Mouse (Mus musculus) midbrain, embryonic 14.5 days (tissue): ENCODE measurements around the gene Ndel1. TPM values are rescaled to one million over a fixed set of nuclear protein-coding genes. Genes with fewer than 3 reads are reported as not detected.
A peak's percentile ranks its signal among the peaks of the same experiment; 100 is the strongest.

Experiments used
- ATAC-seq: fragments of 200-750 bp; cut with Nextera tagmentation; 2 replicates; pipeline ENCODE4 v1.8.0; 2017; ENCODE audit warnings: moderate number of reproducible peaks, moderate library complexity; ENCODE audit not compliant: low FRiP score, low TSS enrichment
- DNase-seq: peaks from one replicate; pipeline ENCODE4 v3.0.0-alpha.2; 2015
- H3K27ac ChIP-seq: fragments of 300-500 bp; sonication (generic); replicated peaks from 2 replicates; pipeline ENCODE4 v1.5.1; 2014; ENCODE audit warnings: mild to moderate bottlenecking, low read depth, low read length, moderate library complexity
- H3K27me3 ChIP-seq: fragments of 300-500 bp; sonication (generic); 2 replicates; pipeline ENCODE4 v1.6.1; 2014; ENCODE audit warnings: low read length, control low read depth, mixed read lengths; ENCODE audit not compliant: control insufficient read depth, insufficient read depth
- H3K36me3 ChIP-seq: fragments of 300-500 bp; sonication (generic); 2 replicates; pipeline ENCODE4 v1.6.1; 2014; ENCODE audit warnings: low read length, control low read depth; ENCODE audit not compliant: control insufficient read depth, insufficient read depth
- H3K4me1 ChIP-seq: fragments of 300-500 bp; sonication (generic); 2 replicates; pipeline ENCODE4 v1.6.1; 2014; ENCODE audit warnings: mild to moderate bottlenecking, antibody characterized with exemption, low read length, control low read depth; ENCODE audit not compliant: control insufficient read depth, insufficient read depth
- H3K4me2 ChIP-seq: fragments of 300-500 bp; sonication (generic); 2 replicates; pipeline ENCODE4 v1.6.1; 2014; ENCODE audit warnings: mild to moderate bottlenecking, low read length, moderate library complexity
- H3K4me3 ChIP-seq: fragments of 300-500 bp; sonication (generic); replicated peaks from 2 replicates; pipeline ENCODE4 v1.5.1; 2014; ENCODE audit warnings: low read depth, low read length
- H3K9ac ChIP-seq: fragments of 300-500 bp; sonication (generic); replicated peaks from 2 replicates; pipeline ENCODE4 v1.6.1; 2014; ENCODE audit warnings: mild to moderate bottlenecking, low read length, moderate library complexity
- H3K9me3 ChIP-seq: fragments of 300-500 bp; sonication (generic); 2 replicates; pipeline ENCODE4 v1.6.1; 2016; ENCODE audit warnings: low read length, control low read depth, mixed read lengths; ENCODE audit not compliant: control insufficient read depth
- WGBS: fragments of 180-500 bp; shearing (Covaris S2); extraction: QIAGEN DNeasy Blood & Tissue Kit; methylation state at CpG from one replicate; pipeline ENCODE4 v1.1.7; 2014; 5-methylcytosine and 5-hydroxymethylcytosine counted together
- polyA plus RNA-seq: library from polyadenylated mRNA; unstranded; fragments of >200 nt; fragmentation: Nextera tagmentation; extraction: Ambion mirVana; gene quantifications from 2 replicates; pipeline ENCODE4 v1.2.1, GENCODE M21; 2014

Gene Ndel1
- 67.4 and 86.3 TPM in 2 replicates for polyA plus RNA-seq

DNA sequence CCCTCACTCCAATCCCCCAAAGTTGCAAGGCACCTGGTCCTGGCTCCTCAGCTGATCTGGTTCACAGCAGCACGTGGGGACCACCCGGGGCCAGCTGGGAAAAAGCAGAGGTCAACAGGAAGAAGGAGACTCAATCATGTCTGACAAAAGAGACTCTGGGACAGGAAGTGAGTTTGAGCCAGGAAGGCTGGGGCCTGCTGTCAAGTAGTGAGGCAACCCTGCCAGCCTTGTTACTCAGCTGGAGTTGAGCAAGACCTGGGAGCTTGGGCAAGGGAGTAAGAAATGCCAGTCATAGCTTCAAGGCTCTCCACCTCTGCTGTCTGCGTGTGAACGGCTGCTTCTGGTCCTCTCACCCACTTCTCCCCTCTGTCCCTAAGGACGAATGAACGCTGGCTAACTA, at the start of gene Ndel1:
Gene Ndel1 (minus strand): TSS at position 111 of the 400 bp plus-strand sequence.
- ATAC-seq = no peak

DNA sequence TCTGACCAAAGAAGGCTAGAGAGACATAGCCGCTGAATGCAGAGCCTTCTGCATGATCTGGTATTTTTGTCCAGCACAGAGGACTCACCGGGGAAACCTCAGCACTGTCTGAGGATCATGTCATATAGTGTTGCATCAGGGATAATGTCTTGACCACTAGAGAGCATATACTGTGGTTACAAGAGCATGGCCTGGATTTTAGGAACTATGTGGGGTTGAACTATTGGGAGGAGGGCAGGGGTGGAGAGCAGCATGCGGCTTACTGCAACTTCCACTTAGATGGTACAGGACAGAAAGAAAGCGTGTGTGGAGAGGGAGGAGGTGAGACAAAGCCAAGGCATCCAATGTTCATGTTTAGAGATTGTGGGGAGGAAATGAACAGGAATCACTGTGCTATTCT, 42.9 kb upstream of the Ndel1 start:
- whole genome bisulfite sequencing = 93% methylated on average over 4 of the region's 4 CpGs
- no peaks in the 10 kb centered on the region for H3K27me3 ChIP-seq
- no peaks in the 10 kb centered on the region for H3K4me1 ChIP-seq
- DNase-seq (no peak), ATAC-seq (no peak)
- no peak overlapping the region for H3K9ac ChIP-seq
- H3K9me3 ChIP-seq = no peaks in the 10 kb centered on the region
- no peak overlapping the region for H3K4me3 ChIP-seq
- no peak overlapping the region for H3K4me2 ChIP-seq
- H3K36me3 ChIP-seq = no peaks in the 10 kb centered on the region
- no peak overlapping the region for H3K27ac ChIP-seq

More for the DNA sequence above, at the start of gene Ndel1:
- H3K4me2 ChIP-seq = no peak within 1 kb of the TSS
- no peak for DNase-seq
- H3K27me3 ChIP-seq = no peaks in the 10 kb centered on the region
- WGBS = 66% methylated on average over 6 of the region's 6 CpGs
- H3K36me3 ChIP-seq = no peaks in the 10 kb centered on the region
- no peak within 1 kb of the TSS for H3K9ac ChIP-seq
- no peak within 1 kb of the TSS for H3K27ac ChIP-seq
- no peak within 1 kb of the TSS for H3K4me3 ChIP-seq
- H3K9me3 ChIP-seq = no peaks in the 10 kb centered on the region
- H3K4me1 ChIP-seq = no peaks in the 10 kb centered on the region

DNA sequence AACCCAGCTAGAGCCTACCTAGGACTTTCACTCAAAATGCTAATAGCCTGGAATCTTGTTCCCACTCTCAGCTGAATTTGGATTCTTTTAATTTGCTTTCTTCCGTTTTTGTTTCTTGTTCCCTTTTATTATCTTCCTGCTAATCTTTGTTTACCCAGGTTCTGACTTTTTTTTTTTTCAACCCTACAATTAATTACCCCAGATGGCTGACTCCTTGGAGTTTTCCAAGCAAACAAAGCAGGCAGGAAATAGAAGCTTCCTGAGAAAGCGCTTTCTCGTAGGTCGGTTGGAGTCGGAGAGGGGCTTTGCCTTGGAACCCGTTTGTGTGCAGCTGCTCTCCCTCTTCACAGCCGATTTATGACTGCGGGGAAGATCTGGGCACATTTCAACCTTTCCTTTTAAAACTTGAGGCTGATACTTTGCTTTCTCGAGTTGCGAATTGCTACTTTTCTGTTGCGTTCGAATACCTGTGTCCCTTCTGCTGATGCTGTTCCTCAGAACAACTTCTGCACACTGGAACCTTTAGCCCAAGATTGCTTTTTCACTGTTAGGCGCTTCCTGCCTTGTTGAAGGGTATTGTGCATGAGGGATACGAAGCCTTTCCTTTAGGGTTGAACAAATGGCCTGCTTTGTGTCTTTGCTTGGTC, 40.0 kb upstream of the Ndel1 start:
- Histone ChIP-seq H3K4me1 (no peaks in the 10 kb centered on the region), H3K9me3 (no peaks in the 10 kb centered on the region), H3K4me2 (no peak overlapping the region), H3K27me3 (no peaks in the 10 kb centered on the region), H3K36me3 (peaks cover 10% of the 10 kb centered on the region), H3K4me3 (no peak overlapping the region), H3K27ac (no peak overlapping the region), H3K9ac (no peak overlapping the region)
- DNase-seq = peak; percentile 8
- no peak for ATAC-seq
- WGBS = 78% methylated on average over 14 of the region's 14 CpGs

DNA sequence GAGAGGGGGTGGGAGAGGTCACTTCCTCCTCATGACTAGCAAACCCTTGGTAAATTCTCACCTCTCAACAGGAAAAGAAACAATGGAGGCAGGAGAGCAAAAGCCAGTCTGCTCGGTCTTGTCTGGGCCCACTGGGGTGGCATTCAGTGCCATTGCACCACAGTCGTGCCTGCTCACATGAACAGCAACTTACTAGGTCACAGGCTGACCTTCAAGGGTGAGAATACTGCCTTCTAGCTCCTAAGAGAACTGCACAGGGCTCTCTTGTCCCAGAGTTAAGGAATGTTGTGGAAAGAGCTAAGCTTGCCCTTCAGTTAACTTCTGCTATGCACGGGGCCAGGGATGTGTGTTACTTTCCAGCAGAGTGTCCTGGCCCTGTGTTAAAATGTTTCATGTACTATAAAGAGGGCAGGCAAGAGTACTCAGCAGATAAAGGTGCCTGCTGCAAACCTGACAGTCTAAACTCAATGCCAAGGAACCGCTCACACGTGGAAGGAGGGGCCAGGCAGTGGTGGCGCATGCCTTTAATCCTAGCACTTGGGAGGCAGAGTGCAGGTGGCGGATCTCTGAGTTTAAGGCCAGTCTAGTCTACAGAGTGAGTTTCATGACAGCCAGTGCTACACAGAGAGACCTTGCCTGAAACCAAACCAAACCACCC, 37.3 kb upstream of the Ndel1 start:
- H3K27me3 ChIP-seq = no peaks in the 10 kb centered on the region
- no peak for ATAC-seq
- no peak overlapping the region for H3K9ac ChIP-seq
- no peak overlapping the region for H3K4me3 ChIP-seq
- no peak overlapping the region for H3K27ac ChIP-seq
- H3K4me1 ChIP-seq = no peaks in the 10 kb centered on the region
- no peak overlapping the region for H3K4me2 ChIP-seq
- H3K9me3 ChIP-seq = no peaks in the 10 kb centered on the region
- DNase-seq = no peak
- 48% methylated on average over 7 of the region's 7 CpGs for WGBS
- H3K36me3 ChIP-seq = peaks cover 37% of the 10 kb centered on the region

DNA sequence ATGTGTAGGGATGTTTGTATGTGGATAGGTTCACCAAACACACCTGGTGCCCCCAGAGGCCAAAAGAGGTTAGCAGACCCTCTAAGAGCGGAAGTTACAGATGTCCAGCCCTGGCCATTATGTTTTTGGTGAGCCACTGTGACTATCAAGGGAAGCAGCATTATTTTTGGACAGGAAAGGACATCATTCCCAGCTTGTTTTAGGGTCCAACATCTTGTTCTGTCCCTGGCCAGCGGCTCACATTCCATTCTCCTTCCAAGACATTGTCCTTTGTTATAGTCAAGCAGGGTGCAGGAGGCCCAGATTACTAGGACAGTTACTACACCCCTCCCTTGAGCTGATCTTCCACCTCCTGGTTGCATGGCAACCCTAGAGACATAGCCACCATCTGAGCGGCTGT, 35.6 kb upstream of the Ndel1 start:
- DNase-seq = no peak
- ATAC-seq = no peak
- Histone ChIP-seq H3K36me3 (peaks cover 51% of the 10 kb centered on the region), H3K4me1 (peaks cover 6% of the 10 kb centered on the region), H3K9ac (no peak overlapping the region), H3K27me3 (no peaks in the 10 kb centered on the region), H3K4me3 (no peak overlapping the region), H3K9me3 (no peaks in the 10 kb centered on the region), H3K4me2 (no peak overlapping the region), H3K27ac (no peak overlapping the region)
- WGBS = 86% methylated on average over 3 of the region's 3 CpGs

DNA sequence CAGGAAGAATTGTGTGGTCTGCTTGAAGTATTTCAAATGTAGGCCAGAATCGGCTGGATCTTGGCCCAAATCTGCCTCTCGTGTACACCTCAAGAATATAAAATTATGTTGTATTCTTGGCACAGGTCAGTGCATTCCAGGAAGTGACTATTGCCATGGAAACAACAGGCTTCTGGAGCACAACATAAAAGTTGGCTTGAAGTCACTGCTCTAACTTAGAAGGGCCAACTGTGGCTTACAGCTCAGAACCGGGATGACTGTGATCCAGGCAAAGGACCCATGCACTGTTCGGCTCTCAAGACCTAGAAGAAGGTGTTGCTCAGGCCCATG, 34.8 kb upstream of the Ndel1 start:
- WGBS = 82% methylated on average over 4 of the region's 4 CpGs
- H3K36me3 ChIP-seq = peaks cover 51% of the 10 kb centered on the region
- no peak overlapping the region for H3K27ac ChIP-seq
- no peak overlapping the region for H3K9ac ChIP-seq
- no peak overlapping the region for H3K4me2 ChIP-seq
- H3K9me3 ChIP-seq = no peaks in the 10 kb centered on the region
- H3K4me3 ChIP-seq = no peak overlapping the region
- H3K4me1 ChIP-seq = peaks cover 6% of the 10 kb centered on the region
- H3K27me3 ChIP-seq = no peaks in the 10 kb centered on the region
- DNase-seq (no peak), ATAC-seq (no peak)

DNA sequence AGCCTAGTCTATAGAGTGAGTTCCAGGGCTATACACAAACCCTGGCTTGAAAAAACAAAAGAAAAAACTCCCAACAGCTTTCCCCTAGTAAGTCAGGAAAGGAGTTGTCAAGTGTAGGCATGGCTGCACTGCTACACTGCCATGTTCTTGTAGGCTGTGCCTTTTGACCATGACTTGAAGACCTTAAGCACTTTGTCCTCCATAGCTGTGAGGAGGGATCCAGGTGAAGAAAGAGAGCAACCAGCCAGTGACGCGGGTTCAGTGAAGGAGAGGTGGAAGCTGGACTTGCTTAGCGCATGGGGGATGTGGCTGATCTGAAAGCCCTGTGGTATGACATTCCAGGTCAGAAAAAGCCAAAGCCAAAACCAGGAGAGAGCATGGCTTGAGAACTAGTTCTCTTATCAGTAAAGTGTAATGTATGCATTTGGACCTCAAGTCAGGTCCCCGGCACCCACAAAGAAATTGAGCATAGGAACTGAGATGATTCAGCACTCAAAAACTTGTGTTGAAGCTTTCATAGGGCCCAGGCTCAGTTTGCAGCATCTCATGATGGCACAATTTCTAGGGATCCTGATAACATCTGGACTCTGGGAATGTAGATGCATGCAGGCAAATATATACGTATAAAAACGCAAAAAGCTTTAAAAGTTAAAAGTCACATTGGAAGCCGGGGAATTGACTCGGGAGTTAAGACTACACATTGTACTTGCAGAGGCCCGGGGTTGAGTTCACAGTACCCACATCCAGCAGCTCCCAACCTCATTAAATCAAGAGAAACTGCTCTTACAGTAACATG, 34.2 kb upstream of the Ndel1 start:
- Histone ChIP-seq H3K27ac (no peak overlapping the region), H3K27me3 (no peaks in the 10 kb centered on the region), H3K4me2 (no peak overlapping the region), H3K9me3 (no peaks in the 10 kb centered on the region), H3K36me3 (peaks cover 51% of the 10 kb centered on the region), H3K4me3 (no peak overlapping the region), H3K9ac (no peak overlapping the region), H3K4me1 (peaks cover 6% of the 10 kb centered on the region)
- no peak for DNase-seq
- WGBS = 90% methylated on average over 9 of the region's 9 CpGs
- no peak for ATAC-seq

DNA sequence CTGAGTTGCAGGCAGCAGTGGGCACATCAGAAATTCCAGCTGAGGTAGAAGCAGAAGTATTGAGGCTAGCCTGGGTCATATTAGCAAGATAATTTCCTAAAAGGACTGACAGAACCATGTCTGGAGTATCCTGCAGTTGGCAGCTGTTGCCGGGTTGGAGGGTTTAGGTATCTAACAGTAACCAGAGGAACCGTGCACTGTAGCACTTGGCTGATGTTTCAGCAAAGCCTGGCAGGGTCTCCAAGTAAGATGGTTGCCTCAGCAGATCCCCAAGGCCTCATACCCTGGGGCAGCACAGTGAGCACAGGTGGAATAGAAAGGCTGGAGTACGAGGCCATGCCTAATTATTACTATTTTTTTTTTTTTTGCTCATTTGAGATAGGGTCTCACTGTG, 33.5 kb upstream of the Ndel1 start:
- H3K9me3 ChIP-seq = no peaks in the 10 kb centered on the region
- no peak overlapping the region for H3K9ac ChIP-seq
- H3K4me1 ChIP-seq = peaks cover 6% of the 10 kb centered on the region
- peaks cover 51% of the 10 kb centered on the region for H3K36me3 ChIP-seq
- no peak overlapping the region for H3K4me2 ChIP-seq
- DNase-seq (no peak), ATAC-seq (no peak)
- 94% methylated on average over 3 of the region's 3 CpGs for WGBS
- no peak overlapping the region for H3K4me3 ChIP-seq
- no peak overlapping the region for H3K27ac ChIP-seq
- H3K27me3 ChIP-seq = no peaks in the 10 kb centered on the region
